Mouse (Mus musculus) small intestine, adult 2 months (tissue): ENCODE results near the gene Rras2.

Experiments used
- CTCF ChIP-seq: fragments of 200-500 bp; IDR thresholded peaks from 2 replicates; pipeline ENCODE4 v1.5.1; 2012; ENCODE audit warnings: low read depth, mild to moderate bottlenecking, control low read depth, inconsistent platforms, low read length, moderate library complexity, mixed read lengths; ENCODE audit not compliant: insufficient replicate concordance, insufficient read length; ENCODE audit errors: extremely low read depth
- POLR2A ChIP-seq: fragments of 200-500 bp; IDR thresholded peaks from 2 replicates; pipeline ENCODE4 v1.6.1; 2012; ENCODE audit warnings: low read depth, mild to moderate bottlenecking, control low read depth, inconsistent platforms, low read length, moderate library complexity

DNA sequence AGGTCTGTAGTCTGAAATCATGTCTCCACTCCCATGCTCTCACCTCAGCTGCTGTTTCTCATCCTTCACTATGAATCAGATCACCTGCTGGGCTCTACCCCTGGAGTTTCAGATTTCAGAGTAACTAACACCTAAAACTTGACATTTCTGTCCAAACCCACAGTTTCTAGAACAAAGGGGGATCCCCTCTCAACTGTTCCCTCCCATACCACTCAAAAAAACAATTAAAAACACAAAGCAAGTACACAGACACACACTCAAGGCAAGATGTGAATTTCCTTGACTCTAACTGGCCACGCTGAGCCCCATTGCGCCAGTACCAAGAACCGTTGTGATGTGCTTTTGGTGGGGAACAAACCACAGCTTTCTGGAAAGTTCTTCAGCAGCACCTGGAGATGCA is 21.8 kb upstream of the Rras2 start:
- TF ChIP-seq POLR2A (no peak), CTCF (no peak)
